Mouse (Mus musculus) liver, embryonic 14.5 days (tissue): ENCODE measurements around the gene Ric8a.

Source experiments
- CTCF ChIP-seq: IDR thresholded peaks from 2 replicates; pipeline ENCODE4 v1.5.1; 2016; ENCODE audit warnings: antibody characterized with exemption, low read depth, control low read depth
- EP300 ChIP-seq: IDR thresholded peaks from 2 replicates; pipeline ENCODE4 v1.6.1; 2016; ENCODE audit warnings: antibody characterized with exemption, low read depth

- TF ChIP-seq CTCF (no peak), EP300 (no peak)
Observed at GRCm38 (mm10) chr7:140858746-140859145, 2.0 kb downstream of the Ric8a start.
